Mouse (Mus musculus) adrenal gland, adult 10 weeks (tissue): Measurements from ENCODE around the gene Ndrg2. TPM values are rescaled to one million over a fixed set of nuclear protein-coding genes. Genes with fewer than 3 reads are reported as not detected.

Experiments used
- polyA plus RNA-seq: library from polyadenylated mRNA; stranded (reverse); fragments of 350-450 nt; fragmentation: Illumina TruSeq; extraction: RNeasy Lipid Tissue Mini Kit (QIAGEN cat#74804); gene quantifications from one replicate; pipeline ENCODE4 v1.2.3, GENCODE M21; 2014; ENCODE audit warnings: low read depth, low replicate concordance

Gene Ndrg2
- 697 TPM for polyA plus RNA-seq

GRCm38 (mm10) chr14:51913960-51914762, at the start of gene Ndrg2:
Gene Ndrg2 (minus strand): TSS chr14:51914158.

GRCm38 (mm10) chr14:51922571-51922865, 8.6 kb upstream of the Ndrg2 start, which contains the start of gene Rnase13:
Gene Rnase13 (minus strand): TSS chr14:51922773.

GRCm38 (mm10) chr14:51918125-51918524, 4.2 kb upstream of the Ndrg2 start, which contains the start of gene Tppp2:
Gene Tppp2 (plus strand): TSS chr14:51918425.

GRCm38 (mm10) chr14:51892191-51892939, 21.6 kb downstream of the Ndrg2 start, which contains the start of gene Slc39a2:
Gene Slc39a2 (plus strand): TSS chr14:51892889.

GRCm38 (mm10) chr14:51884598-51885331, 29.2 kb downstream of the Ndrg2 start, which contains the start of gene Mettl17:
Gene Mettl17 (plus strand): TSS chr14:51884842.

Other genes with a start within 250 kb of the Ndrg2 start
- not detected for gene Gm17079, start 218.7 kb downstream of the Ndrg2 start, polyA plus RNA-seq
- not detected for gene Gm5800, start 197.0 kb downstream of the Ndrg2 start, polyA plus RNA-seq
- gene Ang4, start 140.6 kb downstream of the Ndrg2 start, polyA plus RNA-seq, result not detected
- gene AY358078, start 114.1 kb downstream of the Ndrg2 start, polyA plus RNA-seq, result not detected
- not detected for gene Ear6, start 60.5 kb downstream of the Ndrg2 start, polyA plus RNA-seq
- 4.0 TPM for gene Mettl17, start 29.3 kb downstream of the Ndrg2 start, polyA plus RNA-seq
- gene Slc39a2, start 21.3 kb downstream of the Ndrg2 start, polyA plus RNA-seq, result 0.29 TPM
- gene Tppp2, start 4.3 kb upstream of the Ndrg2 start, polyA plus RNA-seq, result not detected
- not detected for gene Rnase13, start 8.6 kb upstream of the Ndrg2 start, polyA plus RNA-seq
- 13.4 TPM for gene Arhgef40, start 70.6 kb upstream of the Ndrg2 start, polyA plus RNA-seq
- gene Tmem253, start 101.5 kb upstream of the Ndrg2 start, polyA plus RNA-seq, result not detected
- gene Zfp219, start 106.6 kb upstream of the Ndrg2 start, polyA plus RNA-seq, result 0.70 TPM
- not detected for gene Olfr221, start 128.3 kb upstream of the Ndrg2 start, polyA plus RNA-seq
- 361 TPM for gene Hnrnpc, start 189.9 kb upstream of the Ndrg2 start, polyA plus RNA-seq
- 0.87 TPM for gene Rpgrip1, start 196.5 kb upstream of the Ndrg2 start, polyA plus RNA-seq